ENCODE assay signal across 8 mouse cellular contexts in genomic region chr14:33322661-33323088, GRCm38 (mm10).
DNase-seq lines count a peak whose midpoint lies in the region; ATAC-seq and TF ChIP-seq lines count a peak whose summit lies in the region.

No protein-coding gene starts in this region.

- no peak overlapping the region for H3K27ac ChIP-seq in forebrain, embryonic 14.5 days (ENCODE audit: low read depth, low read length)
- no peak overlapping the region for H3K27ac ChIP-seq in forebrain, embryonic 12.5 days
- H3K27ac ChIP-seq in ES-E14 (ENCODE audit: insufficient read depth, low read depth, low read length, poor library complexity, severe bottlenecking) = no peak overlapping the region

- no peak overlapping the region for H3K9ac ChIP-seq in forebrain, embryonic 14.5 days (ENCODE audit: low read length)
- H3K9ac ChIP-seq in forebrain, embryonic 12.5 days = no peak overlapping the region
- H3K9ac ChIP-seq in ES-E14 (ENCODE audit: insufficient read depth, low read depth, low read length, poor library complexity, severe bottlenecking) = no peak overlapping the region

- in situ Hi-C loops in ES-E14 (cut with MboI; ENCODE audit: low sequenced_read_pairs in 2 of 2, unreplicated experiment in 2 of 2) = no loop called here

- H3K9me3 ChIP-seq in forebrain, embryonic 14.5 days (replicated peaks; ENCODE audit: control insufficient read depth, low read length) = no peaks in the 10 kb centered on the region
- no peaks in the 10 kb centered on the region for H3K9me3 ChIP-seq in forebrain, embryonic 12.5 days
- H3K9me3 ChIP-seq in ES-E14 (ENCODE audit: control insufficient read depth, insufficient read depth, low read depth, low read length) = no peaks in the 10 kb centered on the region

- 23% methylated on average over 7 of the region's 7 CpGs for whole genome bisulfite sequencing in forebrain, embryonic 14.5 days
- 23% methylated on average over 7 of the region's 7 CpGs for WGBS in forebrain, embryonic 12.5 days

- no peak for ATAC-seq in forebrain, embryonic 14.5 days
- no peak for ATAC-seq in forebrain, embryonic 12.5 days (ENCODE audit: low FRiP score)

- H3K36me3 ChIP-seq in forebrain, embryonic 14.5 days (ENCODE audit: control insufficient read depth, insufficient read depth, low read length) = no peaks in the 10 kb centered on the region
- no peaks in the 10 kb centered on the region for H3K36me3 ChIP-seq in forebrain, embryonic 12.5 days (replicated peaks)
- no peaks in the 10 kb centered on the region for H3K36me3 ChIP-seq in ES-E14 (ENCODE audit: control insufficient read depth, insufficient read depth, low read length, poor library complexity, severe bottlenecking)

- peak; percentile 72 for DNase-seq in forebrain, embryonic 14.5 days (ENCODE audit: low spot score)
- peak; percentile 69 for DNase-seq in ES-E14 (ENCODE audit: low read depth, low spot score)
- DNase-seq in cerebellum, adult 11-12 months = peak; percentile 34
- peak; percentile 72 for DNase-seq in gastrocnemius, adult 18-20 months (ENCODE audit: low spot score)
- DNase-seq in kidney, postnatal 10 days = peak; percentile 90
- DNase-seq in lung, adult 18-20 months = peak; percentile 61 to 65
- peak; percentile 82 for DNase-seq in right cerebral cortex, postnatal 14 days

- peaks cover 8% of the 10 kb centered on the region; the same call in 1 of the 2 replicates for H3K4me1 ChIP-seq in forebrain, embryonic 14.5 days (ENCODE audit: control insufficient read depth, insufficient read depth, low read length)
- H3K4me1 ChIP-seq in forebrain, embryonic 12.5 days = peaks cover 19% of the 10 kb centered on the region
- H3K4me1 ChIP-seq in ES-E14 (ENCODE audit: control insufficient read depth in 2 of 2, insufficient read depth in 2 of 2, low read length in 2 of 2, poor library complexity in 1 of 2) = peaks cover 2 to 26% of the 10 kb centered on the region in 2 experiments

- no peak overlapping the region for H3K4me3 ChIP-seq in forebrain, embryonic 14.5 days (ENCODE audit: low read depth, low read length)
- H3K4me3 ChIP-seq in forebrain, embryonic 12.5 days (replicated peaks) = no peak overlapping the region
- H3K4me3 ChIP-seq in ES-E14 (ENCODE audit: insufficient read depth in 1 of 2, low read depth in 1 of 2, low read length in 2 of 2, poor library complexity in 1 of 2, severe bottlenecking in 1 of 2) = peak overlapping the region; percentile 25 to 41; a peak in 1 of 4 replicates

- H3K27me3 ChIP-seq in forebrain, embryonic 14.5 days (replicated peaks; ENCODE audit: control insufficient read depth, insufficient read depth, low read length) = peaks cover 16% of the 10 kb centered on the region
- H3K27me3 ChIP-seq in forebrain, embryonic 12.5 days = peaks cover 54% of the 10 kb centered on the region

- H3K4me2 ChIP-seq in forebrain, embryonic 14.5 days (ENCODE audit: low read length) = no peak overlapping the region
- no peak overlapping the region for H3K4me2 ChIP-seq in forebrain, embryonic 12.5 days

TF ChIP-seq in ES-E14, 5 proteins besides CTCF, POLR2A, EP300 and RAD21:
- TF ChIP-seq ZC3H11A (IDR thresholded peaks at IDR 0.05; ENCODE audit: borderline replicate concordance, low read depth, low read length) = no peak
- no peak for TF ChIP-seq ZNF384 (IDR thresholded peaks at IDR 0.05; ENCODE audit: low read depth, low read length)
- no peak for TF ChIP-seq CHD2 (IDR thresholded peaks at IDR 0.05; ENCODE audit: low read depth, low read length)
- TF ChIP-seq HCFC1 (IDR thresholded peaks at IDR 0.05; ENCODE audit: borderline replicate concordance, insufficient read depth, low read length) = no peak
- TF ChIP-seq MAFK (IDR thresholded peaks at IDR 0.05; ENCODE audit: insufficient read depth, low read depth, low read length) = no peak
TF ChIP-seq in ES-E14: peak in this region for 0.

Comparison
In these comparisons a context has a peak if more than half of its experiments do, and no peak if none do; other contexts are left out.
1. DNase-seq: peak in every context shown above with its lines; median percentile 90 in kidney, postnatal 10 days; 82 in right cerebral cortex, postnatal 14 days; 72 in forebrain, embryonic 14.5 days; 72 in gastrocnemius, adult 18-20 months; 69 in ES-E14; 63 in lung, adult 18-20 months; 34 in cerebellum, adult 11-12 months.
2. H3K4me3 ChIP-seq: peak in ES-E14 (2 of 2); none in forebrain, embryonic 14.5 days (single experiment) and forebrain, embryonic 12.5 days (single experiment).